Mouse (Mus musculus) heart, embryonic 10.5 days (tissue): Measurements from ENCODE around the gene Lama1. TPM values are rescaled to one million over a fixed set of nuclear protein-coding genes. Genes with fewer than 3 reads are reported as not detected.
"Not testable (repeated sequence)": the region's sequence is repeated elsewhere in the genome, so short reads cannot be mapped to it uniquely, and the experiment has no call there.

Source experiments
- DNase-seq: peaks from one replicate; pipeline ENCODE4 v3.0.0-alpha.2; 2017; ENCODE audit warnings: low spot score
- H3K27ac ChIP-seq: fragments of 300-500 bp; sonication (generic); 2 replicates; pipeline ENCODE4 v1.5.1; 2016; ENCODE audit warnings: mild to moderate bottlenecking
- H3K27me3 ChIP-seq: fragments of 300-500 bp; sonication (generic); 2 replicates; pipeline ENCODE4 v1.6.1; 2016; ENCODE audit warnings: mild to moderate bottlenecking; ENCODE audit not compliant: poor library complexity, insufficient read depth, severe bottlenecking
- H3K36me3 ChIP-seq: fragments of 300-500 bp; sonication (generic); 2 replicates; pipeline ENCODE4 v1.6.1; 2016; ENCODE audit warnings: mild to moderate bottlenecking, moderate library complexity
- H3K4me1 ChIP-seq: fragments of 300-500 bp; sonication (generic); 2 replicates; pipeline ENCODE4 v1.6.1; 2016; ENCODE audit warnings: mild to moderate bottlenecking
- H3K4me3 ChIP-seq: fragments of 300-500 bp; sonication (generic); 2 replicates; pipeline ENCODE4 v1.5.1; 2016; ENCODE audit warnings: mild to moderate bottlenecking, moderate library complexity
- H3K9me3 ChIP-seq: fragments of 300-500 bp; sonication (generic); 2 replicates; pipeline ENCODE4 v1.6.1; 2016; ENCODE audit warnings: mild to moderate bottlenecking, moderate library complexity
- WGBS: fragments of 180-500 bp; shearing (Covaris S2); methylation state at CpG from one replicate; pipeline ENCODE4 v1.1.7; 2016; 5-methylcytosine and 5-hydroxymethylcytosine counted together
- polyA plus RNA-seq: library from polyadenylated mRNA; unstranded; fragments of >200 nt; fragmentation: Nextera tagmentation; extraction: Ambion mirVana; gene quantifications from 2 replicates; pipeline ENCODE4 v1.2.1, GENCODE M21; 2016

Gene Lama1
- polyA plus RNA-seq, 1 experiment from 2014 or later = 7.0 TPM

GRCm38 (mm10) chr17:67726601-67727000 is 29.5 kb downstream of the Lama1 start:
- DNase-seq = no peak
- no peaks in the 10 kb centered on the region for H3K27me3 ChIP-seq
- no peaks in the 10 kb centered on the region for H3K36me3 ChIP-seq
- peaks cover 20% of the 10 kb centered on the region for H3K4me1 ChIP-seq
- H3K4me3 ChIP-seq = no peak overlapping the region
- 87% methylated on average over 11 of the region's 11 CpGs for WGBS
- no peak overlapping the region for H3K27ac ChIP-seq
- no peaks in the 10 kb centered on the region for H3K9me3 ChIP-seq

- WGBS = 67% methylated on average over 7 of the region's 7 CpGs
- Histone ChIP-seq H3K27me3 (no peaks in the 10 kb centered on the region), H3K9me3 (no peaks in the 10 kb centered on the region), H3K36me3 (no peaks in the 10 kb centered on the region), H3K27ac (no peak overlapping the region), H3K4me1 (peaks cover 41% of the 10 kb centered on the region), H3K4me3 (no peak overlapping the region)
- no peak for DNase-seq
Measured at GRCm38 (mm10) chr17:67728751-67729150, 31.7 kb downstream of the Lama1 start.

GRCm38 (mm10) chr17:67731096-67731495 is 34.0 kb downstream of the Lama1 start:
- H3K9me3 ChIP-seq = no peaks in the 10 kb centered on the region
- H3K4me1 ChIP-seq = peaks cover 44% of the 10 kb centered on the region
- H3K4me3 ChIP-seq = 0 out of 2 replicates have a peak overlapping the region, but pooled peaks have one; percentile 37
- H3K27me3 ChIP-seq = no peaks in the 10 kb centered on the region
- DNase-seq = no peak
- 29% methylated on average over 3 of the region's 3 CpGs for WGBS
- H3K36me3 ChIP-seq = no peaks in the 10 kb centered on the region
- no peak overlapping the region for H3K27ac ChIP-seq

- no peak overlapping the region for H3K4me3 ChIP-seq
- no peaks in the 10 kb centered on the region for H3K27me3 ChIP-seq
- WGBS = 65% methylated on average over 11 of the region's 11 CpGs
- no peaks in the 10 kb centered on the region for H3K36me3 ChIP-seq
- no peak for DNase-seq
- no peak overlapping the region for H3K27ac ChIP-seq
- H3K9me3 ChIP-seq = no peaks in the 10 kb centered on the region
- peaks cover 44% of the 10 kb centered on the region for H3K4me1 ChIP-seq
Measured at GRCm38 (mm10) chr17:67731964-67732363, 34.9 kb downstream of the Lama1 start.

GRCm38 (mm10) chr17:67733516-67733915 is 36.5 kb downstream of the Lama1 start:
- peaks cover 44% of the 10 kb centered on the region for H3K4me1 ChIP-seq
- WGBS = 54% methylated on average over 12 of the region's 12 CpGs
- H3K27ac ChIP-seq = no peak overlapping the region
- DNase-seq = no peak
- no peaks in the 10 kb centered on the region for H3K36me3 ChIP-seq
- H3K27me3 ChIP-seq = no peaks in the 10 kb centered on the region
- H3K4me3 ChIP-seq = no peak overlapping the region
- no peaks in the 10 kb centered on the region for H3K9me3 ChIP-seq

- Histone ChIP-seq H3K27ac (no peak overlapping the region), H3K4me3 (no peak overlapping the region), H3K9me3 (no peaks in the 10 kb centered on the region), H3K4me1 (peaks cover 32% of the 10 kb centered on the region), H3K27me3 (no peaks in the 10 kb centered on the region), H3K36me3 (no peaks in the 10 kb centered on the region)
- DNase-seq = no peak
- WGBS = 54% methylated on average over 6 of the region's 6 CpGs
Measured at GRCm38 (mm10) chr17:67735722-67736121, 38.7 kb downstream of the Lama1 start.

- not testable (repeated sequence) for H3K9me3 ChIP-seq, H3K27ac ChIP-seq, H3K27me3 ChIP-seq, H3K4me3 ChIP-seq, H3K4me1 ChIP-seq, DNase-seq, H3K36me3 ChIP-seq
Measured at GRCm38 (mm10) chr17:67741229-67741628, 44.2 kb downstream of the Lama1 start.

GRCm38 (mm10) chr17:67764167-67764871 is 67.3 kb downstream of the Lama1 start:
- H3K27me3 ChIP-seq = no peaks in the 10 kb centered on the region
- H3K9me3 ChIP-seq = no peaks in the 10 kb centered on the region
- peaks cover 9% of the 10 kb centered on the region; the same call in 1 of the 2 replicates for H3K4me1 ChIP-seq
- 87% methylated on average over 9 of the region's 9 CpGs for WGBS
- no peaks in the 10 kb centered on the region for H3K36me3 ChIP-seq
- H3K27ac ChIP-seq = no peak overlapping the region
- no peak for DNase-seq
- no peak overlapping the region for H3K4me3 ChIP-seq

GRCm38 (mm10) chr17:67773608-67774007 is 76.5 kb downstream of the Lama1 start:
- H3K4me1 ChIP-seq = no peaks in the 10 kb centered on the region
- H3K27ac ChIP-seq = no peak overlapping the region
- 84% methylated on average over 8 of the region's 8 CpGs for WGBS
- H3K36me3 ChIP-seq = peaks cover 2% of the 10 kb centered on the region; the same call in 1 of the 2 replicates
- no peak for DNase-seq
- no peaks in the 10 kb centered on the region for H3K27me3 ChIP-seq
- no peaks in the 10 kb centered on the region for H3K9me3 ChIP-seq
- H3K4me3 ChIP-seq = no peak overlapping the region

- DNase-seq = no peak
- H3K9me3 ChIP-seq = no peaks in the 10 kb centered on the region
- H3K27ac ChIP-seq = no peak overlapping the region
- H3K27me3 ChIP-seq = no peaks in the 10 kb centered on the region
- peaks cover 2% of the 10 kb centered on the region; the same call in 1 of the 2 replicates for H3K36me3 ChIP-seq
- H3K4me3 ChIP-seq = no peak overlapping the region
- WGBS = 67% methylated on average over 9 of the region's 9 CpGs
- no peaks in the 10 kb centered on the region for H3K4me1 ChIP-seq
Measured at GRCm38 (mm10) chr17:67776764-67777163, 79.7 kb downstream of the Lama1 start.

GRCm38 (mm10) chr17:67779812-67780211 is 82.8 kb downstream of the Lama1 start:
- Histone ChIP-seq H3K27ac (no peak overlapping the region), H3K4me3 (no peak overlapping the region), H3K27me3 (no peaks in the 10 kb centered on the region), H3K9me3 (no peaks in the 10 kb centered on the region), H3K4me1 (no peaks in the 10 kb centered on the region), H3K36me3 (0 out of 2 replicates have a peak, but pooled peaks cover 2% of the 10 kb centered on the region)
- no peak for DNase-seq
- WGBS = 61% methylated on average over 4 of the region's 4 CpGs

- no peak for DNase-seq
- 91% methylated on average over 10 of the region's 10 CpGs for WGBS
- H3K27ac ChIP-seq = no peak overlapping the region
- H3K27me3 ChIP-seq = no peaks in the 10 kb centered on the region
- no peaks in the 10 kb centered on the region for H3K4me1 ChIP-seq
- no peak overlapping the region for H3K4me3 ChIP-seq
- no peaks in the 10 kb centered on the region for H3K36me3 ChIP-seq
- H3K9me3 ChIP-seq = no peaks in the 10 kb centered on the region
Measured at GRCm38 (mm10) chr17:67791091-67791490, 94.0 kb downstream of the Lama1 start.

- WGBS = 87% methylated on average over 16 of the region's 16 CpGs
- no peaks in the 10 kb centered on the region for H3K4me1 ChIP-seq
- no peak overlapping the region for H3K27ac ChIP-seq
- DNase-seq = no peak
- H3K9me3 ChIP-seq = no peaks in the 10 kb centered on the region
- H3K27me3 ChIP-seq = no peaks in the 10 kb centered on the region
- no peak overlapping the region for H3K4me3 ChIP-seq
- H3K36me3 ChIP-seq = peaks cover 4% of the 10 kb centered on the region; the same call in 1 of the 2 replicates
Measured at GRCm38 (mm10) chr17:67809171-67809570, 112.1 kb downstream of the Lama1 start.

- H3K36me3 ChIP-seq = peaks cover 4% of the 10 kb centered on the region; the same call in 1 of the 2 replicates
Measured at GRCm38 (mm10) chr17:67813666-67814065, 116.6 kb downstream of the Lama1 start.

More at GRCm38 (mm10) chr17:67813666-67814065, 116.6 kb downstream of the Lama1 start:
- Histone ChIP-seq H3K4me3 (no peak overlapping the region), H3K4me1 (no peaks in the 10 kb centered on the region), H3K27ac (no peak overlapping the region), H3K9me3 (no peaks in the 10 kb centered on the region), H3K27me3 (no peaks in the 10 kb centered on the region)
- DNase-seq = peak; percentile 65
- 89% methylated on average over 6 of the region's 6 CpGs for WGBS
